Mouse (Mus musculus): ENCODE measurements at regions not wholly inside any gene's neighbourhood (a gene's known extent, or its start where the extent isn't known, plus 50 kb on each side); places are given as distances from the start of the nearest gene placed in this dataset.

DNA sequence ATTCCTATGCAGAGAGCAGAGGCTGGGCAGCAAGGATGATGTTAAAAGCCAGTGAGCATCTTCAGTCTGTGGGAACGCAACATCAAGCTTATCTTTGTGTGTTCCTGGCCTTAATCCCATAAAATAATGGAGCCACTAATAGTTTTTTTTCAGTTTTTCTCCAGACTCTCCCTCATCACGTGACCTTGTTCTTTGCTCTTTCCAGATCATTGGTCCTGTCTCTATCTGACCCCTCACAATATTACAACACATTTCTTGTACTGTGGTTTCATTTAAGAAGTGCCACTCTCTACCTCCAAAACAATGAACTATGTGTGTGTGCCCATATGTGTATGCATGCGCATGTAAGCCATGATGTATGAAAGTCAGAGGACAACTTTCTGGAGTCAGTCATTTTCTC, 429.3 kb downstream of the Ets1 start:
- TF ChIP-seq FLI1 (IDR thresholded peaks at IDR 0.05; ENCODE audit: low read length) (no peak), GATA1 (IDR thresholded peaks at IDR 0.05; ENCODE audit: borderline replicate concordance, low read length) (no peak)
- no peaks in the 10 kb centered on the region for H3K36me3 ChIP-seq (replicated peaks; ENCODE audit: low read length)
- H3K4me1 ChIP-seq: no peaks in the 10 kb centered on the region
- no peaks in the 10 kb centered on the region for H3K9me3 ChIP-seq
- peaks cover 4% of the 10 kb centered on the region for H3K27me3 ChIP-seq (replicated peaks)
- H3K4me3 ChIP-seq (replicated peaks): no peak overlapping the region

DNA sequence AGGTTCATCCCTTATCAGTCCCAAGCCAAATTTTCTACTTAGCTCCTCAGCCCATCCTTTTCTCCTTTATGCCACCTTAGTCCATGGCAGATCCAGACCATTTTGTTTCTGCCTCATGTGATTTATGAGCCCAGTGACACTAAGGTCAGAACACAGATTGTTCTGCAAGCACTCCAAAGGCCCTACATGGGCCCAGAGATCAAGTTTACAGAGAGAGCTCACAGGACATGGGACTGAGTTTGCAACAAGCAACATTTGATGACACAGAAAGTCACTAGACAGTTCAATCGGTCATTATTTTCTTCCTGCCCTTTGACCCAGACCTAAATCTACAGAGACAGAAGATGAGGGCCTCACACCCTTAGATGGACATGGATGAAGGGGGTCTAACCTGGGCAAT, 431.5 kb downstream of the Ets1 start:
- TF ChIP-seq GATA1 (IDR thresholded peaks at IDR 0.05; ENCODE audit: borderline replicate concordance, low read length) (no peak), FLI1 (IDR thresholded peaks at IDR 0.05; ENCODE audit: low read length) (no peak)
- Histone ChIP-seq H3K4me1 (no peaks in the 10 kb centered on the region), H3K27me3 (replicated peaks) (peaks cover 4% of the 10 kb centered on the region), H3K9me3 (no peaks in the 10 kb centered on the region), H3K36me3 (replicated peaks; ENCODE audit: low read length) (no peaks in the 10 kb centered on the region), H3K4me3 (replicated peaks) (no peak overlapping the region)

- no peaks in the 10 kb centered on the region for H3K36me3 ChIP-seq (replicated peaks; ENCODE audit: low read length)
- TF ChIP-seq GATA1 (IDR thresholded peaks at IDR 0.05; ENCODE audit: borderline replicate concordance, low read length) (no peak), FLI1 (IDR thresholded peaks at IDR 0.05; ENCODE audit: low read length) (no peak)
- H3K4me3 ChIP-seq (replicated peaks): no peak overlapping the region
- H3K9me3 ChIP-seq: peaks cover 5% of the 10 kb centered on the region
- no peaks in the 10 kb centered on the region for H3K4me1 ChIP-seq
- H3K27me3 ChIP-seq (replicated peaks): peaks cover 4% of the 10 kb centered on the region
These were observed 434.1 kb downstream of the Ets1 start for GRCm38 (mm10) chr9:33070116-33070515.

DNA sequence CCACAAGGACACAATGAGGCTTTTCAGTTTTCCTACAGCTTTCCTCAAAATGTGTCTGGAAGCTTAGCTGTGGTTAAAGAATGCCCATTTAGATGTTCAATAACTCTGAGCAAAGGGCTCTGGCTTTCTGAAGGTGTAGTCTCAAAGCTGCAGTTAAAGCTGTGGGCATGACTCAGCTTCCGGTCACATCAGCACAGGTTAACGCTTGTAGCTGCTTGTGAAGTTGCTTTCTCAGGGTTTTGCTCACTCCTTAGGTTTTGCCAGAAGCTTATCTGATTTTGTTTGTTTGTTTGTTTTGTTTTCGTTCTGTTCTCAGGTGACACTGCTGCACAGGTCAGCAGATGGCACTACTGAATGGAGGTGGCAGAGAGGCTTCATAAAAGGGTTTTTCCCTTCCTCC, 444.2 kb downstream of the Ets1 start:
- Histone ChIP-seq H3K36me3 (replicated peaks; ENCODE audit: low read length) (no peaks in the 10 kb centered on the region), H3K4me1 (peaks cover 10% of the 10 kb centered on the region)

GRCm38 (mm10) chr9:33080774-33081173, 444.8 kb downstream of the Ets1 start:
- Histone ChIP-seq H3K27me3 (replicated peaks) (no peaks in the 10 kb centered on the region), H3K36me3 (replicated peaks; ENCODE audit: low read length) (no peaks in the 10 kb centered on the region), H3K9me3 (no peaks in the 10 kb centered on the region), H3K4me1 (peaks cover 10% of the 10 kb centered on the region), H3K4me3 (replicated peaks) (no peak overlapping the region)
- no peak for TF ChIP-seq GATA1 (IDR thresholded peaks at IDR 0.05; ENCODE audit: borderline replicate concordance, low read length)
- no peak for TF ChIP-seq FLI1 (IDR thresholded peaks at IDR 0.05; ENCODE audit: low read length)

More for the DNA sequence above, 444.2 kb downstream of the Ets1 start:
- Histone ChIP-seq H3K4me3 (replicated peaks) (no peak overlapping the region), H3K27me3 (replicated peaks) (no peaks in the 10 kb centered on the region), H3K9me3 (no peaks in the 10 kb centered on the region; the same call in 1 of the 2 replicates)
- TF ChIP-seq GATA1 (IDR thresholded peaks at IDR 0.05; ENCODE audit: borderline replicate concordance, low read length) (no peak), FLI1 (IDR thresholded peaks at IDR 0.05; ENCODE audit: low read length) (no peak)

DNA sequence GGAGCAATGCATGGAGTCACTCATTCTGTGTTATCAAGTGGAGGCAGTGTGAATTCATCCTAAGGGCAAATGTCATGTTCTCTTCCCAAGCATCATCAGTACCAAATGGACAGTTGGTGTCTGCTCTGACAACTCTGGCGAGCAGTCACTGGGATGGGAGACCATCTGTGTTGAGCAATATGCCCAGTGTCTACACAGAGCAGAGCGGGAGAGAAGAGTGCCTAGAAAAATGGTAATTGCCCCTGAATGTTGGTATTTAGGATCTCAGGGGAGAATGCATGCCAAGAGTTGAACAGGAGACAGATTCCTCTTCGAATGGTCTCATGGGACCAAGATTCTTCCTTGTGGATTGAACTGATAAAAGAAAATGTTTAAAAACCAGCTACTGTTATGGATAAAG, 454.0 kb downstream of the Ets1 start:
- H3K9me3 ChIP-seq: no peaks in the 10 kb centered on the region
- TF ChIP-seq FLI1 (IDR thresholded peaks at IDR 0.05; ENCODE audit: low read length): no peak
- TF ChIP-seq GATA1 (IDR thresholded peaks at IDR 0.05; ENCODE audit: borderline replicate concordance, low read length): no peak
- peaks cover 2% of the 10 kb centered on the region for H3K27me3 ChIP-seq (replicated peaks)
- peaks cover 4% of the 10 kb centered on the region; the same call in 1 of the 2 replicates for H3K4me1 ChIP-seq
- no peaks in the 10 kb centered on the region for H3K36me3 ChIP-seq (replicated peaks; ENCODE audit: low read length)
- no peak overlapping the region for H3K4me3 ChIP-seq (replicated peaks)

DNA sequence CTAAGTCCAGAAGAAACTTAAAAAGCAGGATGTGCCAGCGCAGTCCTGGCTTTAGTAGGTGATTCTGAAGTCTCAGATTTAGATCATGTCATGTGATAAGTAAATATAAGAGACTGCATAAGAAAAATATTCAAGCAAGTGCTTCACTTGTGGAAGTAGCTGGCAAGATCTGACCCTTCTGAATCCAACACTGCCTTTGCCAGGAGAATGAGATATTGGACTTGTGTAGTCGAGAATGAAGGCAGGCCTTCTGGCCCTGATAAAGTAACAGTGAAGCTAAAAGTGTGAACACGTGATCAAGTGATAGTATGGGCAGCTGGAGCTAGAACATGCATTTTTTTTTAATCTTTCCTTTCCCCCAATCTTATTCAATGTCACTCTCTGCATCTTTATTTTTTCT, 455.6 kb downstream of the Ets1 start:
- TF ChIP-seq FLI1 (IDR thresholded peaks at IDR 0.05; ENCODE audit: low read length) (no peak), GATA1 (IDR thresholded peaks at IDR 0.05; ENCODE audit: borderline replicate concordance, low read length) (no peak)
- Histone ChIP-seq H3K9me3 (no peaks in the 10 kb centered on the region), H3K27me3 (replicated peaks) (peaks cover 2% of the 10 kb centered on the region), H3K36me3 (replicated peaks; ENCODE audit: low read length) (no peaks in the 10 kb centered on the region), H3K4me1 (peaks cover 4% of the 10 kb centered on the region; the same call in 1 of the 2 replicates), H3K4me3 (replicated peaks) (no peak overlapping the region)

- H3K36me3 ChIP-seq (replicated peaks; ENCODE audit: low read length): no peaks in the 10 kb centered on the region
- H3K4me3 ChIP-seq (replicated peaks): no peak overlapping the region
- no peaks in the 10 kb centered on the region for H3K27me3 ChIP-seq (replicated peaks)
- no peak for TF ChIP-seq FLI1 (IDR thresholded peaks at IDR 0.05; ENCODE audit: low read length)
- no peak for TF ChIP-seq GATA1 (IDR thresholded peaks at IDR 0.05; ENCODE audit: borderline replicate concordance, low read length)
- no peaks in the 10 kb centered on the region for H3K9me3 ChIP-seq
- peaks cover 27% of the 10 kb centered on the region for H3K4me1 ChIP-seq
These were observed 459.6 kb downstream of the Ets1 start for GRCm38 (mm10) chr9:33095654-33096053.

- no peak; the same call in 2 of the 3 replicates for TF ChIP-seq GATA1 (IDR thresholded peaks at IDR 0.05; ENCODE audit: borderline replicate concordance, low read length)
- no peak for TF ChIP-seq FLI1 (IDR thresholded peaks at IDR 0.05; ENCODE audit: low read length)
- no peaks in the 10 kb centered on the region for H3K27me3 ChIP-seq (replicated peaks)
- H3K36me3 ChIP-seq (replicated peaks; ENCODE audit: low read length): no peaks in the 10 kb centered on the region
- no peaks in the 10 kb centered on the region for H3K9me3 ChIP-seq
- peaks cover 75% of the 10 kb centered on the region for H3K4me1 ChIP-seq
- peak overlapping the region; percentile 46 for H3K4me3 ChIP-seq (replicated peaks)
These were observed 465.2 kb downstream of the Ets1 start for GRCm38 (mm10) chr9:33101206-33101605.

DNA sequence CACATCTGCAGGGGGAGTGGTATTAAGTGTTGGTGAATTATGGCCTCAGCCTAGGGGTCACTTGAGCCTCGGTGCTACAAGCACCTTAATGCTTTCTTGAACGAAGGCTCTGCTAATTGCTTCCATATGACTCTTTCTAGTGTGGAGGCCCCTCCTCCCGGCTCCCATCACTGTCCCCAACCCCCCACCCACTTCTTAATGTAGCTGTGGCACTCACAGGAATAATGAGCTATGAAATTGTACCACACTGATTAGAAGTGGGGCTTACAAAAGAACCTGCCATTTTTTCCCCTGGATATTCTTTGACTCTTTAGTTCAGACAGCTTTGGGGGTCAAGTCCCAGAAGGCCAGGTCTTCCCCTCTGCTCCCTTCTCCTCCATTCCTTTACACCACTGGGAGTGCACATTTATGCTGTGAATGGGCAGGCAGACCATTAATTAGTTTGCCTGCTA, 468.6 kb downstream of the Ets1 start:
- TF ChIP-seq GATA1 (IDR thresholded peaks at IDR 0.05; ENCODE audit: borderline replicate concordance, low read length) (no peak), FLI1 (IDR thresholded peaks at IDR 0.05; ENCODE audit: low read length) (no peak)
- Histone ChIP-seq H3K36me3 (replicated peaks; ENCODE audit: low read length) (no peaks in the 10 kb centered on the region), H3K9me3 (no peaks in the 10 kb centered on the region), H3K27me3 (replicated peaks) (no peaks in the 10 kb centered on the region), H3K4me1 (peaks cover 62% of the 10 kb centered on the region), H3K4me3 (replicated peaks) (no peak overlapping the region)

DNA sequence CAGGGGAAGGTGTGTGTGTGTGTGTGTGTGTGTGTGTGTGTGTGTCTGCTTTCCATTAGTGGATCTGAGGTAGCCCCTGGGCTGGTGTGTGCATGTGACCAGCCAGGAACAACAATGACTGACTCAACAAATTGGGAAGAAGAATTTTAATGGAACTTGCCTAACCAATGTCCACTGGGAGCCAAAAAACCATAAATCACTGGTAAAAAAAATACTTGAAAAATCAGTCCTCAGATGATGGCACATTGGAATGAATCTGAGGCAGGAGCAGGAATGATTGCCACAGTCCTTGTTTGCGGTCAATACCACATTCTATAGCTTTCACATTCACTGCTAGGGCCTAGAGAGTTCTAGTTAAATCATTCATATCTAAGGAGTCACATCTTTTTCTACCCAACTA, 487.8 kb downstream of the Ets1 start:
- H3K9me3 ChIP-seq: peaks cover 10% of the 10 kb centered on the region
- TF ChIP-seq GATA1 (IDR thresholded peaks at IDR 0.05; ENCODE audit: borderline replicate concordance, low read length) (no peak), FLI1 (IDR thresholded peaks at IDR 0.05; ENCODE audit: low read length) (no peak)
- peaks cover 1% of the 10 kb centered on the region for H3K27me3 ChIP-seq (replicated peaks)
- no peak overlapping the region for H3K4me3 ChIP-seq (replicated peaks)
- peaks cover 3% of the 10 kb centered on the region for H3K36me3 ChIP-seq (replicated peaks; ENCODE audit: low read length)
- peaks cover 3% of the 10 kb centered on the region; the same call in 1 of the 2 replicates for H3K4me1 ChIP-seq
